Mouse (Mus musculus) urinary bladder, postnatal 0 days (tissue): ENCODE results near the gene 3425401B19Rik. TPM values are rescaled to one million over a fixed set of nuclear protein-coding genes. Genes with fewer than 3 reads are reported as not detected.

Experiments
- polyA plus RNA-seq: library from polyadenylated mRNA; unstranded; fragments of >200 nt; fragmentation: Nextera tagmentation; extraction: Ambion mirVana; gene quantifications from 2 replicates; pipeline ENCODE4 v1.2.1, GENCODE M21; 2015

Gene 3425401B19Rik
- polyA plus RNA-seq = 0.02 TPM in 1 of 2 replicates, not detected in the other

DNA sequence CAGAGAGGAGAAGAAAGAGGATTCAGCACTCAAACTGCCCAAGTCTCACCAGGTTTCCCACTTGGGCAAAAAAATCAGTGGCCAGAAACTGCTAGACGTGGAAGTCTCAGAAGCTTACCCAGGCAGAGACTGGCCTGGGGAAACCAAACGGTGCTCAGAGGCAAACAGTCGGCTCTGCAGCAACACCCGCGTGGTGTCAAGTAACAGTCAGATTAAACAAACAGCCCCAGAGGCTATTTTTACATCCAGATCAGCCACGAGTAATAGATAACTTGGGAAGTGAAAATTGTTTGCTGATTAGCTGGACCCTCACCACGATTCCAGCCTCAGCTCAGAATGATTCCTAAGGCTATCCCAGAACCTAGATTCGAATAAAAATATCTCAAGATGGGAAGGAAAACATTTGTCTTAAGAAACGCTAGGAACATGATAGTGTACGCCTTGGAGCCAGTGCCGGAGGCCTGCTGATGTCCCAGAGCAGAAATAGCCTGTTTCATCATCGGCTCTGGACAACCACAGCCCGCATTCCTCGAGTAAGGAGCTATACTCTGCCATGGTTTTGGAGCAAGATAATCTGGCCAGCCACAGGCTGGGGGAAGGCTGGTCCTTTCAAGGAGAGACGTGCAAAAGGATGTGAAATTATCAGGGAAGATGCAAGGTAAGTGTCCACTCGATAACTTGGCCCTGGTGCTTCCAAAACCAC, at the start of gene 3425401B19Rik:
Gene 3425401B19Rik (minus strand): TSS at position 170 of the 703 bp plus-strand sequence.

Other genes with a start within 250 kb of the 3425401B19Rik start
- 0.15 and 0.17 TPM in 2 replicates for gene Slc18a3, start 220.4 kb downstream of the 3425401B19Rik start, polyA plus RNA-seq
- not detected in 2 replicates for gene Chat, start 219.3 kb downstream of the 3425401B19Rik start, polyA plus RNA-seq
- 6.3 and 8.3 TPM in 2 replicates for gene Ercc6, start 171.8 kb downstream of the 3425401B19Rik start, polyA plus RNA-seq
- gene Prrxl1, start 85.9 kb downstream of the 3425401B19Rik start, polyA plus RNA-seq = 0.08 and 0.10 TPM in 2 replicates
- 0.54 and 1.5 TPM in 2 replicates for gene Tmem273, start 100.7 kb upstream of the 3425401B19Rik start, polyA plus RNA-seq
- 0.07 TPM in 1 of 2 replicates, not detected in the other for gene Fam170b, start 148.7 kb upstream of the 3425401B19Rik start, polyA plus RNA-seq
- gene Vstm4, start 171.5 kb upstream of the 3425401B19Rik start, polyA plus RNA-seq = 23.7 and 29.2 TPM in 2 replicates